Mouse (Mus musculus): Measurements from ENCODE around the gene Krtap10-4.
"Not testable (repeated sequence)": the region's sequence is repeated elsewhere in the genome, so short reads cannot be mapped to it uniquely, and the experiment has no call there.

Gene Krtap10-4

DNA sequence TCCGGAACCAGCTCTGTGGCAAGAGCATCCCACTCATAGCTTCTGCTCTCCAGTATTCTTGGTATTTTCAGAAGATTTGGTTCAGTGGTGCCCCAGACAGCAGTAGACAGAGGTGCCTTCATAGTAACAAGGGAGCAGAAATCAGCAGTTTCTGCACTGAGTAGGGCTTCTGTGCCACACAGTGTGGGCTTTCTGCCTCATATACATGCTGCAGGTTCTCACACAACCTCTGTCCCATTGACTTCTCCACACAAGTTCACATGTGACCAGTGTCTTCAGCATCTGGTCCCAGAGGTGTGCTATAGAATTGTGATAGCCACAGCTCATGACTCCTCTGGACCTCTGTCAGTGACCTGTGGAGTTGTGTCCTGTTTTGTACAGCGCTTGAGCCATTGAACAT lies 38.3 kb downstream of the Krtap10-4 start:
- no peak for DNase-seq (ENCODE audit: low spot score)

DNA sequence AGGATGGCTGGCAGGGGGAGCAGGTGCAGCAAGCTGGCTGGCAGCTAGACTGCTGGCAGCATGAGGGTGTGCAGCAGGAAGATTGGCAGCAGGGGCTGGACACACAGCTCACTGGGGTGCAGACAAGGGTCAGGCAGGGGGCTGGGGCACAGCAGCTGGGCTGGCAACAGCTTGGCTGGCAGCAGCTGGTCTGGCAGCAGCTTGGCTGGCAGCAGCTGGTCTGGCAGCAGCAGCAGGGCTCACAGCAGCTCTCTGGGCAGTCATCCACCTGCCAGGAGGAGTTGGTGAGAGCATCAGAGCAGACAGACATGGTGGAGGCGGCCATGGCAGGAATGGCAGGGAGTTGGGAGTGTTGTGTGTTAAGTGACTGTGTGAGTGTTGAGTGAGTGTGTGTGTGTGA lies 39.0 kb downstream of the Krtap10-4 start, which contains the start of gene Gm7137:
TSS of gene Gm7137 (minus strand) at position 325 of the 400 bp plus-strand sequence.
- not testable (repeated sequence) for DNase-seq (ENCODE audit: low spot score)

DNA sequence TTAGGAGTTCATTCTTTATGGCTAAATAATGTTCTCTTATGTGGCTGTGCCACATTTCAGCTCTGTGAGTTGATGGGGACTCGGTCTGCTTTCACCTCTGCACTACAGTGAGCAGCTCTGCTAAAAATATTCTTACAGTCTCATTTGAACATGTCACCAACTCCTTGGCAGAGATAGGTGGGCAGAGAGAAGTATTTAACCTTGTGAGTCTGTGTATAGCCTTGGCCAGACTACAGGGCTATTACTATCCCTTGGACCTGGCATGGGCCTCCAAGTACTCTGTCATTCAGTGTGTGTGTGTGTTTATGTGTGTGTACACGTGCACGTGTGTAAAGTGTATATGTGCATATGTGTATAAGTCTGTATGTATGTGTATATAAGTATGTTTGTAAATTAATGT lies 43.5 kb downstream of the Krtap10-4 start:
- not testable (repeated sequence) for DNase-seq (ENCODE audit: low spot score)

DNA sequence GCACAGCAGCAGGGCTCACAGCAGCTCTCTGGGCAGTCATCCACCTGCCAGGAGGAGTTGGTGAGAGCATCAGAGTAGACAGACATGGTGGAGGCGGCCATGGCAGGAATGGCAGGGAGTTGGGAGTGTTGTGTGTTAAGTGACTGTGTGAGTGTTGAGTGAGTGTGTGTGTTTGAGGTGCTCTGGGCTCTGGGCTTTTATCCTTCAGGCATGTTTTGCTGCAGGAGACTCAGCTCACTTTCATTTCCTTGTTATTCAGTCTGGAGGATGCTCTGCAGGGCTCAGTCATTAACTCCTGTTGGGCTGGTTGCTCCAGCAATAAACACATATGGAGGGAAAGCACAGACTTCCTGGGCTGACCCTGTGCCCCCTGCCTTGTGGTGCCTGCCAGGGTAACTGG lies 44.5 kb downstream of the Krtap10-4 start, which contains the start of gene Gm3250:
TSS of gene Gm3250 (minus strand) at position 101 of the 400 bp plus-strand sequence.
- DNase-seq (ENCODE audit: low spot score), result not testable (repeated sequence)

DNA sequence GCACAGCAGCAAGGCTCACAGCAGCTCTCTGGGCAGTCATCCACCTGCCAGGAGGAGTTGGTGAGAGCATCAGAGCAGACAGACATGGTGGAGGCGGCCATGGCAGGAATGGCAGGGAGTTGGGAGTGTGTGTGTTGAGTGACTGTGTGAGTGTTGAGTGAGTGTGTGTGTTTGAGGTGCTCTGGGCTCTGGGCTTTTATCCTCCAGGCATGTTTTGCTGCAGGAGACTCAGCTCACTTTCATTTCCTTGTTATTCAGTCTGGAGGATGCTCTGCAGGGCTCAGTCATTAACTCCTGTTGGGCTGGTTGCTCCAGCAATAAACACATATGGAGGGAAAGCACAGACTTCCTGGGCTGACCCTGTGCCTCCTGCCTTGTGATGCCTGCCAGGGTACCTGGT lies 50.1 kb downstream of the Krtap10-4 start, which contains the start of gene Gm7138:
TSS of gene Gm7138 (minus strand) at position 101 of the 400 bp plus-strand sequence.
- DNase-seq (ENCODE audit: low spot score), result not testable (repeated sequence)

Data from adipocyte (in vitro differentiated cells).